Mouse (Mus musculus): ENCODE measurements around the gene Gtdc1.

GRCm38 (mm10) chr2:44801361-44801760 lies 126.1 kb downstream of the Gtdc1 start:
- TF ChIP-seq CTCF (IDR thresholded peaks at IDR 0.05) (no peak), EP300 (IDR thresholded peaks at IDR 0.05; ENCODE audit: insufficient read depth, low read depth, low read length) (no peak)
